Mouse (Mus musculus) olfactory bulb, adult 2 months (tissue): ENCODE measurements around the gene Spata5. TPM values are rescaled to one million over a fixed set of nuclear protein-coding genes. Genes with fewer than 3 reads are reported as not detected.
"Not testable (repeated sequence)": the region's sequence is repeated elsewhere in the genome, so short reads cannot be mapped to it uniquely, and the experiment has no call there.

Source experiments
- H3K27ac ChIP-seq: fragments of 200-500 bp; 2 replicates; pipeline ENCODE4 v1.5.1; 2012; ENCODE audit warnings: low read depth, low read length; ENCODE audit not compliant: insufficient read depth
- H3K4me1 ChIP-seq: fragments of 200-500 bp; 2 replicates; pipeline ENCODE4 v1.6.1; 2012; ENCODE audit warnings: low read length; ENCODE audit not compliant: control insufficient read depth, insufficient read depth
- H3K4me3 ChIP-seq: fragments of 200-500 bp; 2 replicates; pipeline ENCODE4 v1.5.1; 2012; ENCODE audit warnings: mild to moderate bottlenecking, low read depth, low read length, moderate library complexity; ENCODE audit not compliant: insufficient read depth
- CTCF ChIP-seq: fragments of 200-500 bp; IDR thresholded peaks from 2 replicates; pipeline ENCODE4 v1.5.1; 2012; ENCODE audit warnings: low read depth, mild to moderate bottlenecking, low read length, moderate library complexity; ENCODE audit not compliant: insufficient read depth
- POLR2A ChIP-seq: fragments of 200-500 bp; IDR thresholded peaks from 2 replicates; pipeline ENCODE4 v1.6.1; 2012; ENCODE audit warnings: mild to moderate bottlenecking, low read depth, low read length, moderate library complexity; ENCODE audit not compliant: insufficient read depth
- WGBS: fragments of 180-500 bp; shearing (Covaris S2); methylation state at CpG from one replicate; pipeline ENCODE4 v1.1.7; 2018; 5-methylcytosine and 5-hydroxymethylcytosine counted together
- polyA plus RNA-seq: library from polyadenylated mRNA; stranded (reverse); fragments of >200 nt; gene quantifications from 2 replicates; pipeline ENCODE4 v1.2.4, GENCODE M21; 2012; ENCODE audit warnings: low replicate concordance; ENCODE audit not compliant: missing spikeins, insufficient read depth, insufficient read length

Gene Spata5
- polyA plus RNA-seq, 1 experiment: not detected

DNA sequence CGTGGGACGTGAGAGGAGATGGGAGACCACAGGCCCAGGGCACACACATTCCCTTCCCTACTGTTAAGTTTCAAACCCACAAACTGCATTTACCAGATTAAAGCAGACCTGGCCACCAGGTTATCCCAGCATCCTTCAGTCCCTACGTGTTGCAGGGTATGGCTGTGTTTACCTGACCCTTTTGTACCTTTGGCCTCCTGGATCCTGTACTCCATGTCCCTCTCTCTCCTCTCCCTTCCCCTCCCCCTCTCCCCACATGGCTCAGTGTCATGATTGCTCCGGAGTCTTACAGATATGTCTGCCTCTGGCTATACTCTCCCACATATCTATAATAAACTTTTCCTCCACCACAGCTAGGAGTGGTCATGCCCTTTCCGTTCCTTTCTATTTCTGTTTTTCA is 177.5 kb downstream of the Spata5 start:
- no peak for TF ChIP-seq CTCF
- no peak for TF ChIP-seq POLR2A
- Histone ChIP-seq H3K4me3 (no peak overlapping the region), H3K27ac (no peak overlapping the region), H3K4me1 (no peaks in the 10 kb centered on the region)
- 91% methylated on average over 5 of the region's 5 CpGs for WGBS

DNA sequence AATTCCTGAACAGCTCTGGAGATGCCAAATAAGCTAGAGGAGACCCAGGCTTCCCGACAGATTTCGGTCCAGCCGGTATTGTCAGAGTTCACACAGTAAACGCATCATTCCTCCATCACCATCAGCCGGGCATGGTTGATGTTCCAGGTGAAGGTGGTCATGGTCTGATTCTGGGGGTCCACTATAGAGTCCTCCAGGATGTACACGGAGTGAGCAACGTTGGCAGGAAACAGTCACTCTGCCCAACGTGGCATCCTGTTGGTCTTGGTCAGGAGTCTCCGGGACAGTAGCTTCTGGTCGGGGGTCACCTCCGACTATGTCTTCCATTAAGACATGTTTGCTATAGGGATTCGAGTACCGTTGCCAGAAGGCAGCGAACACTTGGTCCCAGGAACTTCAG is 179.9 kb downstream of the Spata5 start:
- WGBS: 85% methylated on average over 14 of the region's 14 CpGs
- not testable (repeated sequence) for H3K4me1 ChIP-seq, H3K27ac ChIP-seq

DNA sequence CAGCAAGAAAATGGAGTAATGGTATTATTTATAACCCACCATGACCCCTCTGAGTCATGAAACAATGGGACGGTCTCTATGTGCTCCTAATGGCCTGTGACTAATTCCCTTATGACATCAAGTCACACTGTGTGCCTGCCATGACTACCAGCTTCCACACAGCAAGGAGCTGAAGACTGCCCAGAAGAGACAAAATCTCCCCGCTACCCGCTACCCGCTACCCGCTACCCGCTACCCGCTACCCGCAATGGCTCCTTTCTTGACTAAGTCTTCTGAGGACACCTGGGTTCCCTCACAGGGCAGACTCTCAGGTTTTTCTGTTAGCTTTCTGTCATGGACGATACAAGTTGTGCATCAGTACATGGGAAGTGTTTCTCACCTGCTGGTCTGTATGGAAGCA is 182.7 kb downstream of the Spata5 start:
- Histone ChIP-seq H3K4me1 (peaks cover 7% of the 10 kb centered on the region), H3K27ac (no peak overlapping the region), H3K4me3 (no peak overlapping the region)
- TF ChIP-seq CTCF: no peak
- TF ChIP-seq POLR2A: no peak
- WGBS: 99% methylated on average over 9 of the region's 9 CpGs

More for the DNA sequence above, 179.9 kb downstream of the Spata5 start:
- not testable (repeated sequence) for H3K4me3 ChIP-seq

DNA sequence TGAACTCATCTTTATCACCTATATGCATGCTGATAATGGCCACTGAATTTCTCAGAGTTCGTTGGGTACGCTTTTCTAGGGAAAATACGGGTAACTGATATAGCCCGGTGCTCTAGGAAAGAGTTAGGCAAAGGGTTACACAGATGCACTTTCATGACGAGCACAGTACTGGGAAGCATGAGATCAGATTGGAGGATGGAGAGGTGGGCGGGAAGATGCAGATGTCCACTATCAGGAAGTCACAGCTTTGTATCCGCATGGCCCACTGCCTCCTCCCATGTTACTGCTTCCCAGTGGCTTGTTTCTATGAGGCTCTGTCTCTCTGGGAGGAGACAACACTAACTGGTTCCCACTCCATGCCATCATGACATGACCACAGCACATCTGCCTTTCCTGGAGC is 183.2 kb downstream of the Spata5 start:
- TF ChIP-seq CTCF: no peak
- no peak for TF ChIP-seq POLR2A
- peaks cover 7% of the 10 kb centered on the region for H3K4me1 ChIP-seq
- no peak overlapping the region for H3K4me3 ChIP-seq
- WGBS: 95% methylated on average over 7 of the region's 7 CpGs
- no peak overlapping the region for H3K27ac ChIP-seq

DNA sequence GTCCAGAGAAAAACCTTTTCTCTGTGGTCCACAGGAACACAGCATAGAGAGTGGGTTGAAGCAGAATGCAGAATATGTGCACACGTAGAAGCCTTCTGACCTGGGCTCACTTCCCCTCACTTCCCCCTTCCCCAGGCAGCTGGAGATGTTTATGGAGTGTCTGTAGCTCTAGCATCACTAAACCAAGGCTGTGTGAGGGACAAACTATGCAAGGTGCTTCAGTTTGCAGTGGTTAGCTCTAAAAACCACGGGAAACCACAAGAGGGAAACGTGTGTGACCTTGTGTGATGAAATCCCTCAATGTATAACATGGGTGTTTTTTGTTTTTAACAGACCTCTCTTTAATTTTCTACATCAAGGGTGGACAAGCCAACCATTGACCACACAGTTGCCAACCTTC is 183.8 kb downstream of the Spata5 start:
- peaks cover 7% of the 10 kb centered on the region for H3K4me1 ChIP-seq
- WGBS: 92% methylated on average over 3 of the region's 3 CpGs
- H3K27ac ChIP-seq: no peak overlapping the region
- H3K4me3 ChIP-seq: no peak overlapping the region
- TF ChIP-seq CTCF (no peak), POLR2A (no peak)

DNA sequence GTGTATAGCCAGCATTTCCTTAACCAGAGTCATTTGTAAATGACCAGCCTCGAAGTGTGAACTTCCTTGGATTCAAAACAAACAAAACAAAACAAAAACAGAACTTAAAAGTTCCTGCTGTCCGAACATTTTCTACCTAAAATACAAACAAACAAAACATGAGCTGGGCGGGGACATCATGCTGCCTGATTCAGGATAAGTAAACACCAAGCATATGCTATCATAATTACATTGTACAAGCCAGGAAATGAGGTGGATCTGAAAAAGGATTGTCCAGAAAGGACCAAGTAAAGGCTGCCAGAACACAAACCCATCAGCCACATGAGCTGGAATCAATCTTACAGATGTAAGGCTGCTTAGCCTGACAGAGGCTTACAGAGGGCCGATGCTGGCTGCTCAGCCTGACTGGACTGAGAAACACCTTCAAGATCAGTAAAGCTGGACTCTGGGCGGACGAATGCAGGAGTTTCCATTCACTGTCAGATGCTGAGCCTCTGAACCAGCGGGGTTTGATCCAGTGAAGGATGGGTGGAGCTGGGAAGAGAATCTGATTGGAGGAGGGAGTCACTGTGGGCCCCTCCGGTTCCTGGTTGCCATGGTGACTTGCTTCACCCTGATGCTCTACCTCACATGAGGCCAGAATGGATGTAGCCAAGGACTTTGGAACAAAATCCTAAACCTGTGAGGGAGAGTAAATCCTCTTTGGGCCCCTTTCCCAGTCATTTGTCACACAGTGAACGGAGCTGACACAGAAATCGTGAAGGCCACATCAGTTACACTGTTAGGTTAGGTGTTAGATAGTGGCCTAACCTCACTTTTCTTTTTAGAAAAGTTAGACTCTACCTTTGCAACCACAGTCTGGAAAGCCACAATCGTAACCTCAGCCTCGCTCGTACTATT is 185.5 kb downstream of the Spata5 start:
- H3K4me1 ChIP-seq: peaks cover 7% of the 10 kb centered on the region
- no peak overlapping the region for H3K27ac ChIP-seq
- no peak overlapping the region for H3K4me3 ChIP-seq
- TF ChIP-seq POLR2A: no peak
- WGBS: 58% methylated on average over 13 of the region's 13 CpGs

DNA sequence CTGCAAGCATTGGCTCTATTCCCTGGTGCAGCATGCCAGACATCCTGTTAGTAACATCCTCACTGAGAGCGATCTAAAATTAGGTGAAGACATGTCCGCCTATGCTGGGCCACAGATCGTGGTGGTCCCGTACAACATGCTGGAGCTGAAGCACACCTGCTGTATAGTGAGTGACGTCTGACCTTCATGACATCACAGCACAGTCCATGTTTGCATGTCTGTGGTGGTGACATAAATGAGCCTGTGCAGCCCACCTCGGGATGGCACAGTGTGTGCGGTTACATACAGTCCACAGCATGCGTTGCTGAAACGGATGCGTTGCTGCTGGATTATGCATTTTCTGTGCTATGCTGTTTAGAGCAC is 186.2 kb downstream of the Spata5 start:
- peaks cover 7% of the 10 kb centered on the region for H3K4me1 ChIP-seq
- WGBS: 57% methylated on average over 10 of the region's 10 CpGs
- no peak overlapping the region for H3K4me3 ChIP-seq
- H3K27ac ChIP-seq: no peak overlapping the region
- no peak for TF ChIP-seq POLR2A
- no peak for TF ChIP-seq CTCF

DNA sequence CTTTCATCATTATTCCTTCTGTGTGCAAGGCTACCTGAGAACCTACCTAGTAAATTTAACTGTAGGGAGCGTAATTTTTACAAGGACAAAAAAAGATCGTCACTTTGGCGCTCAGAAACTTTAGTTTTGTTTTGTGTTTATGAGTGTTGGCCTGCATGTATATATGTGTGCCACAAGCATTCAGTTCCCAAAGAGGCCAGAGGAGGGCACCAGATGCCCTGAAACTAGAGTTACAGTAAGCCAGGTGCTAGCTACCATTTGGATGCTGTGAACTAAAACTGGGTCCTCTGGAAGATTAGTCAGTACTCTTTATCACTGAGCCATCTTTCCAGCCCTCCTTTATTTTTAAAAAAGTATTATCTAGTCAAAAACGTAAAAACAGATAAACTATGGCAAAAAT is 189.2 kb downstream of the Spata5 start:
- Histone ChIP-seq H3K4me3 (no peak overlapping the region), H3K4me1 (peaks cover 7% of the 10 kb centered on the region), H3K27ac (no peak overlapping the region)
- TF ChIP-seq CTCF (no peak), POLR2A (no peak)
- 98% methylated on average over 4 of the region's 4 CpGs for WGBS

DNA sequence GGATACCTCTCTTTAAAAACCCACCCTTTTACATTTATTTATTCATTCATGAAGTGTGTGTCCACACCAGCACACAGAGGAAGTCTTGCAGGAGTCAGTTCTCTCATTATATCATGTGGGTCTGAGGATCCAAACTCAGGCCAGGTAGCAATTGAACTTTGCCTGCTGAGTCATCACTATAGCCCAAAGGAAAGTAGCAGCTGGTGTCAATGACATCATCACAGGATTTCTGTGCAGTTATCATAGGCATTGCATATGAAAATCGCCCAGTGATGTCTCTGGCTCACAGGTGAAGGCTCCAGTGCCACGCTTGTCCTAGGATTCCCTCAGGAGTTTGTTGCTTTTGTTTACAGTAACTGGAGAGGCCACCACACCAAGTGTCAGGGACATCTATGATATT is 191.0 kb downstream of the Spata5 start:
- 100% methylated on average over 2 of the region's 2 CpGs for WGBS
- H3K4me3 ChIP-seq: no peak overlapping the region
- H3K4me1 ChIP-seq: peaks cover 3% of the 10 kb centered on the region
- TF ChIP-seq CTCF: no peak
- TF ChIP-seq POLR2A: no peak
- no peak overlapping the region for H3K27ac ChIP-seq

DNA sequence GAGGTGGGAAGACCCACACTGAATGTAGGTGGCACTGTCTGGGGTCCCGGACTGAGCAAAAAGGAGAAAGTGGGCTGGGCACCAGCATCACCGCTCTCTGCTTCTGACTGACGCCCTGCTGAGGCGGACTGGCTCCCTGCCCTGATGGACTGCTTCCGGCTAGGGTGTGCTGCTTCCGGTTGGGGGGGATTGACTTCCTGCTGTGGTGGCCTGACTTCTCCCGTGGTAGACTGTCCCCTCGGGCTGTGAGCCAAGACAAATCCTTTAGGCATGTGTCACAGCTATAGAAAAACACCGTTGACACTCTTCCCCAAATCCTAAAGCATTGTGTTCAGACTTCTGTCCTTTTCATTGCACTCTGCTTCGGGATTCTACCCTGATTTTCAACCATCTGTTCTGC is 194.0 kb downstream of the Spata5 start:
- H3K4me3 ChIP-seq: no peak overlapping the region
- H3K27ac ChIP-seq: no peak overlapping the region
- H3K4me1 ChIP-seq: no peaks in the 10 kb centered on the region
- TF ChIP-seq CTCF (no peak), POLR2A (no peak)
- WGBS: 71% methylated on average over 10 of the region's 10 CpGs
